Mouse (Mus musculus) forebrain, embryonic 13.5 days (tissue): ENCODE results near the gene Slc24a3. TPM values are rescaled to one million over a fixed set of nuclear protein-coding genes. Genes with fewer than 3 reads are reported as not detected.

Experiments
- ATAC-seq: fragments of 200-750 bp; cut with Nextera tagmentation; 2 replicates; pipeline ENCODE4 v1.8.0; 2017
- H3K27ac ChIP-seq: fragments of 300-500 bp; sonication (generic); 2 replicates; pipeline ENCODE4 v1.5.1; 2015; ENCODE audit warnings: inconsistent platforms, mild to moderate bottlenecking, moderate library complexity
- H3K27me3 ChIP-seq: fragments of 300-500 bp; sonication (generic); 2 replicates; pipeline ENCODE4 v1.6.1; 2015; ENCODE audit warnings: mild to moderate bottlenecking, inconsistent platforms
- H3K36me3 ChIP-seq: fragments of 300-500 bp; sonication (generic); 2 replicates; pipeline ENCODE4 v1.6.1; 2015; ENCODE audit warnings: mild to moderate bottlenecking, inconsistent platforms; ENCODE audit not compliant: poor library complexity, severe bottlenecking
- H3K4me1 ChIP-seq: fragments of 300-500 bp; sonication (generic); 2 replicates; pipeline ENCODE4 v1.6.1; 2015; ENCODE audit warnings: inconsistent platforms
- H3K4me2 ChIP-seq: fragments of 300-500 bp; sonication (generic); 2 replicates; pipeline ENCODE4 v1.6.1; 2015; ENCODE audit warnings: inconsistent platforms, mild to moderate bottlenecking, moderate library complexity
- H3K4me3 ChIP-seq: fragments of 300-500 bp; sonication (generic); 2 replicates; pipeline ENCODE4 v1.5.1; 2015; ENCODE audit warnings: mild to moderate bottlenecking, inconsistent platforms
- H3K9ac ChIP-seq: fragments of 300-500 bp; sonication (generic); 2 replicates; pipeline ENCODE4 v1.6.1; 2015; ENCODE audit warnings: mild to moderate bottlenecking, inconsistent platforms
- H3K9me3 ChIP-seq: fragments of 300-500 bp; sonication (generic); replicated peaks from 2 replicates; pipeline ENCODE4 v1.6.1; 2016; ENCODE audit warnings: inconsistent platforms
- WGBS: fragments of 180-500 bp; shearing (Covaris S2); methylation state at CpG from one replicate; pipeline ENCODE4 v1.1.7; 2015; 5-methylcytosine and 5-hydroxymethylcytosine counted together
- polyA plus RNA-seq: library from polyadenylated mRNA; unstranded; fragments of >200 nt; fragmentation: Nextera tagmentation; extraction: Ambion mirVana; gene quantifications from 2 replicates; pipeline ENCODE4 v1.2.1, GENCODE M21; 2015

Gene Slc24a3
- polyA plus RNA-seq, result 1.5 and 1.6 TPM in 2 replicates

- peak; percentile 91 for ATAC-seq
- Histone ChIP-seq H3K9ac (peak within 1 kb of the TSS; percentile 80), H3K9me3 (no peaks in the 10 kb centered on the region), H3K4me2 (peak within 1 kb of the TSS; percentile 90), H3K27ac (peak within 1 kb of the TSS; percentile 78), H3K4me3 (peak within 1 kb of the TSS; percentile 70), H3K4me1 (peaks cover 13% of the 10 kb centered on the region), H3K36me3 (no peaks in the 10 kb centered on the region), H3K27me3 (0 out of 2 replicates have a peak, but pooled peaks cover 7% of the 10 kb centered on the region)
- WGBS, result 0% methylated on average over 50 of the region's 100 CpGs
Measured at GRCm38 (mm10) chr2:145167664-145168360, at the start of gene Slc24a3. Gene Slc24a3 (plus strand): TSS chr2:145167754.

GRCm38 (mm10) chr2:145117762-145118161, 49.8 kb upstream of the Slc24a3 start:
- H3K9me3 ChIP-seq, result no peaks in the 10 kb centered on the region
- 92% methylated on average over 5 of the region's 5 CpGs for WGBS
- no peaks in the 10 kb centered on the region for H3K27me3 ChIP-seq
- no peak overlapping the region for H3K4me3 ChIP-seq
- no peak for ATAC-seq
- H3K27ac ChIP-seq, result no peak overlapping the region
- H3K9ac ChIP-seq, result no peak overlapping the region
- no peak overlapping the region for H3K4me2 ChIP-seq
- no peaks in the 10 kb centered on the region for H3K36me3 ChIP-seq
- H3K4me1 ChIP-seq, result no peaks in the 10 kb centered on the region

GRCm38 (mm10) chr2:145127747-145128146, 39.8 kb upstream of the Slc24a3 start:
- H3K4me3 ChIP-seq, result no peak overlapping the region
- no peaks in the 10 kb centered on the region for H3K9me3 ChIP-seq
- H3K9ac ChIP-seq, result no peak overlapping the region
- H3K4me2 ChIP-seq, result no peak overlapping the region
- no peaks in the 10 kb centered on the region for H3K4me1 ChIP-seq
- 95% methylated on average over 3 of the region's 3 CpGs for WGBS
- ATAC-seq, result no peak
- H3K27ac ChIP-seq, result no peak overlapping the region
- H3K27me3 ChIP-seq, result no peaks in the 10 kb centered on the region
- H3K36me3 ChIP-seq, result no peaks in the 10 kb centered on the region

GRCm38 (mm10) chr2:145136625-145137291, 30.8 kb upstream of the Slc24a3 start:
- no peak overlapping the region for H3K4me3 ChIP-seq
- no peak overlapping the region for H3K4me2 ChIP-seq
- H3K27ac ChIP-seq, result no peak overlapping the region
- no peaks in the 10 kb centered on the region for H3K4me1 ChIP-seq
- H3K9ac ChIP-seq, result no peak overlapping the region
- no peak for ATAC-seq
- WGBS, result 64% methylated on average over 4 of the region's 4 CpGs
- no peaks in the 10 kb centered on the region for H3K27me3 ChIP-seq
- H3K36me3 ChIP-seq, result no peaks in the 10 kb centered on the region
- H3K9me3 ChIP-seq, result no peaks in the 10 kb centered on the region

- H3K4me3 ChIP-seq, result no peak overlapping the region
- no peaks in the 10 kb centered on the region for H3K36me3 ChIP-seq
- H3K4me2 ChIP-seq, result no peak overlapping the region
- WGBS, result 95% methylated on average over 1 of the region's 1 CpGs
- ATAC-seq, result no peak
- H3K9ac ChIP-seq, result no peak overlapping the region
- no peaks in the 10 kb centered on the region for H3K9me3 ChIP-seq
- no peaks in the 10 kb centered on the region for H3K27me3 ChIP-seq
- H3K4me1 ChIP-seq, result no peaks in the 10 kb centered on the region
- H3K27ac ChIP-seq, result no peak overlapping the region
Measured at GRCm38 (mm10) chr2:145150407-145150806, 17.1 kb upstream of the Slc24a3 start.

- H3K36me3 ChIP-seq, result no peaks in the 10 kb centered on the region
- H3K4me2 ChIP-seq, result no peak overlapping the region
- no peaks in the 10 kb centered on the region for H3K27me3 ChIP-seq
- H3K9me3 ChIP-seq, result no peaks in the 10 kb centered on the region
- no peak overlapping the region for H3K9ac ChIP-seq
- no peak overlapping the region for H3K4me3 ChIP-seq
- H3K27ac ChIP-seq, result no peak overlapping the region
- H3K4me1 ChIP-seq, result no peaks in the 10 kb centered on the region
- no peak for ATAC-seq
- WGBS, result 88% methylated on average over 3 of the region's 3 CpGs
Measured at GRCm38 (mm10) chr2:145150821-145151220, 16.7 kb upstream of the Slc24a3 start.

GRCm38 (mm10) chr2:145152281-145152680, 15.3 kb upstream of the Slc24a3 start:
- Histone ChIP-seq H3K36me3 (no peaks in the 10 kb centered on the region), H3K9me3 (no peaks in the 10 kb centered on the region), H3K4me3 (no peak overlapping the region), H3K9ac (no peak overlapping the region), H3K27me3 (no peaks in the 10 kb centered on the region), H3K27ac (no peak overlapping the region), H3K4me2 (no peak overlapping the region), H3K4me1 (no peaks in the 10 kb centered on the region)
- 77% methylated on average over 1 of the region's 1 CpGs for WGBS
- no peak for ATAC-seq

GRCm38 (mm10) chr2:145158972-145159371, 8.6 kb upstream of the Slc24a3 start:
- no peaks in the 10 kb centered on the region for H3K9me3 ChIP-seq
- H3K27ac ChIP-seq, result no peak overlapping the region
- H3K4me1 ChIP-seq, result no peaks in the 10 kb centered on the region
- no peak overlapping the region for H3K4me2 ChIP-seq
- H3K9ac ChIP-seq, result no peak overlapping the region
- H3K36me3 ChIP-seq, result no peaks in the 10 kb centered on the region
- WGBS, result 94% methylated on average over 1 of the region's 1 CpGs
- H3K4me3 ChIP-seq, result no peak overlapping the region
- H3K27me3 ChIP-seq, result no peaks in the 10 kb centered on the region
- no peak for ATAC-seq

- Histone ChIP-seq H3K27ac (no peak overlapping the region), H3K36me3 (no peaks in the 10 kb centered on the region), H3K27me3 (no peaks in the 10 kb centered on the region), H3K4me2 (no peak overlapping the region), H3K4me1 (no peaks in the 10 kb centered on the region), H3K9me3 (no peaks in the 10 kb centered on the region), H3K9ac (no peak overlapping the region), H3K4me3 (no peak overlapping the region)
- WGBS, result 28% methylated on average over 12 of the region's 12 CpGs
- peak; percentile 86 for ATAC-seq
Measured at GRCm38 (mm10) chr2:145161046-145161700, 6.4 kb upstream of the Slc24a3 start.

- WGBS, result 88% methylated on average over 5 of the region's 5 CpGs
- no peak overlapping the region for H3K27ac ChIP-seq
- no peak for ATAC-seq
- no peak overlapping the region for H3K4me2 ChIP-seq
- 0 out of 2 replicates have a peak, but pooled peaks cover under 1% of the 10 kb centered on the region for H3K27me3 ChIP-seq
- no peaks in the 10 kb centered on the region for H3K36me3 ChIP-seq
- no peaks in the 10 kb centered on the region for H3K9me3 ChIP-seq
- no peak overlapping the region for H3K9ac ChIP-seq
- no peak overlapping the region for H3K4me3 ChIP-seq
- peaks cover 13% of the 10 kb centered on the region for H3K4me1 ChIP-seq
Measured at GRCm38 (mm10) chr2:145164086-145164485, 3.5 kb upstream of the Slc24a3 start.

- Histone ChIP-seq H3K36me3 (no peaks in the 10 kb centered on the region), H3K4me1 (peaks cover 13% of the 10 kb centered on the region), H3K27me3 (0 out of 2 replicates have a peak, but pooled peaks cover 6% of the 10 kb centered on the region), H3K4me2 (no peak overlapping the region), H3K9ac (no peak overlapping the region), H3K9me3 (no peaks in the 10 kb centered on the region), H3K4me3 (no peak overlapping the region), H3K27ac (no peak overlapping the region)
- WGBS, result 75% methylated on average over 4 of the region's 4 CpGs
- ATAC-seq, result no peak
Measured at GRCm38 (mm10) chr2:145164562-145164961, 3.0 kb upstream of the Slc24a3 start.

- no peak overlapping the region for H3K9ac ChIP-seq
- 91% methylated on average over 3 of the region's 3 CpGs for WGBS
- H3K36me3 ChIP-seq, result no peaks in the 10 kb centered on the region
- H3K9me3 ChIP-seq, result no peaks in the 10 kb centered on the region
- H3K4me3 ChIP-seq, result no peak overlapping the region
- no peak overlapping the region for H3K4me2 ChIP-seq
- ATAC-seq, result no peak
- H3K4me1 ChIP-seq, result peaks cover 13% of the 10 kb centered on the region
- no peak overlapping the region for H3K27ac ChIP-seq
- H3K27me3 ChIP-seq, result 0 out of 2 replicates have a peak, but pooled peaks cover 7% of the 10 kb centered on the region
Measured at GRCm38 (mm10) chr2:145165076-145165475, 2.5 kb upstream of the Slc24a3 start.
